Mouse (Mus musculus) thymus, postnatal 0 days (tissue): ENCODE results near the gene Gzmg. TPM values are rescaled to one million over a fixed set of nuclear protein-coding genes. Genes with fewer than 3 reads are reported as not detected.
"Not testable (repeated sequence)": the region's sequence is repeated elsewhere in the genome, so short reads cannot be mapped to it uniquely, and the experiment has no call there.

Experiments used
- DNase-seq: peaks from one replicate; pipeline ENCODE4 v3.0.0-alpha.2; 2015; ENCODE audit warnings: low spot score
- polyA plus RNA-seq: library from polyadenylated mRNA; unstranded; fragments of >200 nt; fragmentation: Nextera tagmentation; extraction: Ambion mirVana; gene quantifications from 2 replicates; pipeline ENCODE4 v1.2.1, GENCODE M21; 2015

Gene Gzmg
- not detected in 2 replicates for polyA plus RNA-seq

- not testable (repeated sequence) for DNase-seq
Observed at GRCm38 (mm10) chr14:56159479-56159878, at the start of gene Gzmg. Gene Gzmg, minus strand, starts transcription at chr14:56159579.

DNA sequence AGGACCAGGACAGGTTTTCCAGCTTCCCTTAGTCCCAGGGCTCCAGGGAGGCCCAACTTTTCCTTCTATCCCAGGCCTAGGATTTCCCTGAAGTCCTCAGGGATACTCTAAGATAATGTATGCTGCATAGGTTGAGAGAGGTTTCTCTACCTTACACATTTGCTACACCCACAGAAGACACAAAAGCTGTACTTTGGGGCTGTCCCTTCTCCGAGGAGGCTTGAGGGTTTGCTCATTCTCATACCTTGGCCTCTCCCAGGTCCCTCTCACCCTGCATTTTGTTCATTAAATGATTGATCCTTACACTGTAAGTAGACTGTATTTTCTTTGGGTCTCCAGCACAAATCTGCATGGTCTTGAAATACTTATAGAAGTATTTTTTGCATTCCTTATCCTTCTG, 46.2 kb upstream of the Gzmg start:
- no peak for DNase-seq

- peak; percentile 61 for DNase-seq
Observed at GRCm38 (mm10) chr14:56205021-56205420, 45.6 kb upstream of the Gzmg start.

DNA sequence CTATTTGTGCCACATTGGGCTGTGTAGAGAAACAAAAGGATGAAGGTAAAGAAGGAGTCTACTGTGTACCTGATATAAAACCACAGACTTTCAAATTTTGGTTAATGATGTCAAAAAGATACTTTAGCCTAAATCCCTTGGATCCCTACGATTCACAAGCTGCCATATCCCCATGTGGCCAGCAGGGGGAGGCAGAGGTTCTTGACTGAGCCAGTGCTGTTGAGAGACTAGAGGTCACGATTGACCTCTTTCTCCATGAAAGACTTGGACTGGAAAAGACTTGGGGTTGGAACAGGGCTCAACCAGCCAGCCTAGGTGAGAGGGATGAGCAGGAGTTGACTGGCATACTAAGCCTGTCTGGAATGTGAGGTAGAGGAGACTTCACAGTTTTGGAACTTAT, 44.6 kb upstream of the Gzmg start:
- peak; percentile 52 for DNase-seq

DNA sequence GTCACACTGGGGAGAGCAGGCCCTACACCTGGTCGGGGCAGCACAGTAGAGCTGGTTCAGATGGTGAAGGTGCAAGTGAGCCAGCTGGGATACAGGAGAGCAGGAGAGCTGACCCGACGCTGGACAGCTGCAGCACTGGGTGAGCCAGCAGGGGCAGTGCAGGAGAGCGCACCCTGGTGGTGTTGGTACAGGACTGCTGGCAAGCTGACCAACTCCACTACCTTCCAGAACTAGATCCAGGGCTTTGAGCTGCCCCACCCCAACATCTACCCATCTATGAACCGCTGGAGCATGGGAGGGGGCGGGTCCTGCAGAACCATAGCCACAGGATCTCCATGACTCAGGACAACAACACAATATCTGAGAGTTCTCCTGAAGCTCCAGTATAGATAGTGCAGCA, 27.6 kb upstream of the Gzmg start:
- DNase-seq: no peak

DNA sequence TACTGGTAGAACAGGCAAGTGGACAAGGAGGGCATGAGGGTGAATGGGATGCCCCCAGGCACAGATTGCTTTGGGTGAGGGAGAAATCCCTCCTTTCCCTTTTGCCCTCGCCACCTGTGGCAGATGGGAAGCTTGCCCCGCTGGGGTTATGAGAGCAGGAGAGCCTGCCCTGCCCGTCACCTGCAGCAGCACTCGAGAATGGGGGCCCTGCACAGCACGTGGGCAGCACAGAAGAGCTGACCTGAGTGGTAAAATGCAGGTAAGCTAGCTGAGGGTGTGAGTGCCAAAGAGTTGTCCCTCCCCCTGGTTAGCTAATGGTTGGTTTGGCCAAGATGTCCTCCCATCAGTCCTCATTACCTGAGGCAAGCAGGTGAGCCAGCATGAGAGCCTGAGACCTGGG, 27.1 kb upstream of the Gzmg start:
- DNase-seq: no peak

- peak; percentile 16 for DNase-seq
Observed at GRCm38 (mm10) chr14:56177651-56178050, 18.3 kb upstream of the Gzmg start.

DNA sequence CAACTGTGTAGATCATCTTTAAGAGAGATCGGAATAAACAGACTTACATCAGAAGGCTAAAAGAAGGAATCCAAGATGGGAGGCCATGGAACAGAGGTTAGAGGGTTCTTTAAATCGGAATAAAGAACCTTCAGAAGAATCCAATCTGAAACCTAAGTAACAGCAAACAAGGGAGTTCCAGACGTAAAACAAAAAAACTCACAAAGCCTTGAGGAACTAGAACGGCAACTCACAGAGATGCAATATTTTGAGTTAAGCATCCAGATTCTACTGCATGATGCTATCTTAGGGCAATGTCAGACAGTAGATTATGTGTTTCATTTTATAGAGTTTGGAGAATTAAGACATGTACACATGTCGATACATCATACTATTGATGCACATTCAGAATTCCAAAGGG, 15.1 kb upstream of the Gzmg start, which contains the start of gene Gzmn:
Gzmn (minus strand) TSS at position 101 of the 400 bp plus-strand sequence.
- DNase-seq: no peak

DNA sequence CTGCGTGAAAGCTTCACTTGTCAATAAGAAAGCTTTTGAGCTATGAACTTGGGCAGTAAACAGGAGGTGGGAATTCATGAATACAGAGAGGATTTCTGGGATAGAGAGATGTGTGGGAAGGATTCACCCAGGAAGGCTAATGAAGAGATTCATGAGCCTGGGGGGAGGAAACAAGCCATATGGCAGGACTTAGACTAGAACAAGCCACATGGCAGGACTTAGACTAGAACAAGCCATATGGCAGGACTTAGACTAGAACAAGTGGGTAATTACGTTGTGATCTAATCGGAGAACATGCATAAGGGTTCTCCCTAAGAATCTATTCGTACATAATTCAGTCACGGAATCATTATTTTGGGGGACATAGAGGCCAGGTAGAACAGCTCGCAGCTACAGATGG, 14.0 kb upstream of the Gzmg start:
- DNase-seq: no peak

DNA sequence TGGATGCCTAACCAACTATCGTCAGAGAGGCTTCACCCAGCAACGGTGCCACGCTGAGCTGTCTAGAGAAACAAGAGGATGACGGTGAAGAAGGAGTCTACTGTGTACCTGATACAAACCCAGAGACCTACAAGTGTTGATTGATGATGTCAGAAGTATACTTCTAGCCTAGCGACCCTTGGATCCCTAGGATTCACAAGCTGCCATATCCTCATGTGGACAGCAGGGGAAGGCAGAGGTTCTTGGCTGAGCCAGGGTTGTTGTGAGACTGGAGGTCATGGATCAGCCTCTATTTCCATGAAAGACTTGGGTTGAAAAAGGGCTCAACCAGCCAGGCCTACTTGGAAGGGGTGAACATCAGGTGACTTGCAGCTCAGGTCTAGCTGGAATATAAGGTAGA, 13.4 kb upstream of the Gzmg start:
- no peak for DNase-seq

- no peak for DNase-seq
Observed at GRCm38 (mm10) chr14:56168009-56168408, 8.6 kb upstream of the Gzmg start.

DNA sequence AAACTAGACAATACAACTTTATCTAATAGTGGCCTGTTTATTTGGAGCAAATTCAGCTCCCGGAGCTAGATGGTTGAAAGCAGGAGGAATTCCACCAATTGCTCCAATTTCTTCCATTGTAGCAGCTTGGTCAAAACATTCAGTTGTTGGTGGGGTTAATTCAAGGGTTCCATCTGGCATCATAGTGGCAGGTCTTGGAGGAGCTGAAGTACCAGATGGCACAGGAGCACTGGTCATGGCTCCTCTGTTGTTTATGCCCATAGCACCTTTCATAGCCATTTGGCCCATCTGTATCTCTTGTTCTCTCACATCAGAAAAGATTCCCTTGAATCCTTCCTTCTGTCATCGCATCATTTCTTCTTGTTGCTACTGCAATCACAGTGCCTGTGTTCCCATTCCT, 2.7 kb upstream of the Gzmg start:
- no peak for DNase-seq

DNA sequence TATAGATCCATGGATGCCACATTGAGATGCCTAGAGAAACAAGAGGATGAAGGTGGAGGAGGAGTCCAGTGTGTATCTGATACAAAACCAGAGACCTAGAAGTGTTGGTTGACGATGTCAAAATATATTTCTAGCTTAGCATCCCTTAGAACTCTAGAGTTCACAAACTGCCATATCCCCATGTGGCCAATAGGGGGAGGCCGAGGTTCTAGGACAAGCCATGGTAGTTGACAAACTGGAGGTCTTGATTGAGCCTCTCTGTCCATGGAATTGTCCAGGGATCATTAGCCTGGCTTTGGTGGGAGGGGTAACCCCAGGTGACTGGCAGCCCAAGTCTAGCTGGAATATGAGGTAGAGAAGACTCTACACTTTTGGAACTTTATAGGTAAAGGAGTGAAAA, 4.0 kb downstream of the Gzmg start:
- DNase-seq: no peak

GRCm38 (mm10) chr14:56133675-56134074, 25.7 kb downstream of the Gzmg start:
- not testable (repeated sequence) for DNase-seq

- not testable (repeated sequence) for DNase-seq
Observed at GRCm38 (mm10) chr14:56132508-56132907, 26.9 kb downstream of the Gzmg start, which contains the start of gene Gzmd. Gene Gzmd, minus strand, starts transcription at chr14:56132608.

DNA sequence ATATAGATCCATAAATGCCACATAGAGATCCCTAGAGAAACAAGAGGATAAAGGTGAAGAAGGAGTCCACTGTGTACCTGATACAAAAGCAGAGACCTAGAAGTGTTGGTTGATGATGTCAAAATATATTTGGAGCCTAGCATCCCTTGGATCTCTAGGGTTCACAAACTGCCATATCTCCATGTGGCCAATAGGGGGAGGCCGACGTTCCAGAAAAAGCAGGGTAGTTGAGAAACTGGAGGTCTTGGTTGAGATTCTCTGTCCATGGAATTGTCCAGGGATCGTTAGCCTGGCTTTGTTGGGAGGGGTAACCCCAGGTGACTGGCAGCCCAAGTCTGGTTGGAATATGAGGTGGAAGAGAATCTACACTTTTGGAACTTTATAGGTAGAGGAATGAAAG, 31.0 kb downstream of the Gzmg start:
- no peak for DNase-seq

- no peak for DNase-seq
Observed at GRCm38 (mm10) chr14:56123516-56123915, 35.9 kb downstream of the Gzmg start.

DNA sequence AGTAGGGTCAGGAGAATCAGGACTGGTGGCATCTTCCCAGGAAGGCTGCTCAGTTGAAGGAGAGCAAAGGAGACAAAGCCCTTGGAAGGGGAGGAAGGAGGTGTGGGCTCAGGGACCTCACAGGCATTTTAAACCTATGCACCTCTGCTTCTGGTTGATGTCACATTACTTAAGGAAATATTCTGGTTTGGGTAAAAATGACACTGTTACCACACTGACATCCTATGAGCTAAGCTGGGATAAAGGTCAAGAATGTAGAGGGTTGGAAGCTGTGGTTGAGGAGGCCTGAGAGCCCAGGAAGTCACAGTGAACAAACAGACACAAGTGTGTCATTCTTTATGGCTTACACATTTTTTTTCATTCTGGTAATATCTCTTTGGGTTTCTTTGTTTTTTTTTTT, 38.9 kb downstream of the Gzmg start, which contains the start of gene Gzme:
Gzme (minus strand) TSS at position 101 of the 400 bp plus-strand sequence.
- no peak for DNase-seq

DNA sequence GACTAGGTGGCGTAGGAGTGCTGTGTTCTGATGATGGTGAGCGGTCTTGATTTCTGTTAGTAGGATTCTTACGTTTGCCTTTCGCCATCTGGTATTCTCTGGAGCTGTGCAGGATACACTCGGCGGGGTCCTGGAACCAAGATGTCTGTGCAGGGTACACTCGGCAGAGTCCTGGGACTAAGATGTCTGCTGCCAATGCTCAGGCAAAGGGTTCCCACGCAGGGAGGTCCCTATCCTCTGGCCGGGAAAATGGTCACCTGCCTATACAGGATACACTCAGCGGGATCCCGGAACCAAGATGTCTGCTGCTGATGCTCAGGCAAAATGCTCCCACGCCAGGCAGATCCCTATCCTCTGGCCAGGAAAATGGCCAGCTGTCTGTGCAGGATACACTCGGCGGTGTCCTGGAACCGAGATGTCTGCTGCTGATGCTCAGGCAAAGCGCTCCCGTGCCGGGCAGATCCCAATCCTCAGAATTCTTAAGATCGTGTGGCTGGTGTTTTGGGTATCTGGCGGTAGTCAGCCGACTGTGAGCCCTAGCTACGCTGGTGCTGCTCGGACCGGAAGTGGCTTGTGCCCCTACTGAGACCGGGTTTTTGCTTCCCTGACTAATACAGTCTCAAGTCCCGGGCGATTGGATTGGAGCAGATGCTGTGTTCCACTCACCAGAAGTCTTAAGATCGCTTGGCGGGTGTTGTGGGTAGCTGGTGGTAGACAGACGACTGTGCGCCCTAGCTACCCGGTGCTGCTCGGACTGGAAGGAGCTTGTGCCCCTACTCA, 43.7 kb downstream of the Gzmg start:
- not testable (repeated sequence) for DNase-seq
